15 mouse cellular contexts compared by ENCODE assay signal in genomic region chr5:103741443-103741842, GRCm38 (mm10). TPM values are rescaled to one million over a fixed set of nuclear protein-coding genes. Genes with fewer than 3 reads are reported as not detected.
DNase-seq lines count a peak whose midpoint lies in the region; ATAC-seq and TF ChIP-seq lines count a peak whose summit lies in the region.
"Had no signal": no experiment of that assay in that cellular context is flagged by ENCODE, and none has a peak within 500 bp of the region (broad histone marks: within the 10 kb centered on the region; RNA-seq: fewer than 3 reads in every experiment).

No protein-coding gene starts in this region.

- no peak overlapping the region for H3K9ac ChIP-seq in hindbrain, postnatal 0 days (replicated peaks; ENCODE audit: low read length)
- H3K9ac ChIP-seq in hindbrain, embryonic 12.5 days: no peak overlapping the region
- H3K9ac ChIP-seq: embryonic facial prominence, embryonic 13.5 days had no signal

- no peaks in the 10 kb centered on the region for H3K27me3 ChIP-seq in hindbrain, postnatal 0 days (ENCODE audit: insufficient read depth, low read length)
- no peaks in the 10 kb centered on the region for H3K27me3 ChIP-seq in hindbrain, embryonic 12.5 days

- peak; percentile 11; the same call in 1 of the 2 replicates for TF ChIP-seq CTCF in hindbrain, postnatal 0 days (IDR thresholded peaks at IDR 0.05; ENCODE audit: low read depth)

- no peak overlapping the region for H3K27ac ChIP-seq in hindbrain, postnatal 0 days
- H3K27ac ChIP-seq in hindbrain, embryonic 12.5 days: no peak overlapping the region
- H3K27ac ChIP-seq: embryonic facial prominence, embryonic 13.5 days; limb, embryonic 10.5 days had no signal

- no peaks in the 10 kb centered on the region for H3K9me3 ChIP-seq in hindbrain, postnatal 0 days (ENCODE audit: low read length)
- H3K9me3 ChIP-seq in hindbrain, embryonic 12.5 days (replicated peaks): peaks cover 4% of the 10 kb centered on the region; the same call in 1 of the 2 replicates
- H3K9me3 ChIP-seq: embryonic facial prominence, embryonic 13.5 days; limb, embryonic 10.5 days had no signal

- no peaks in the 10 kb centered on the region for H3K4me1 ChIP-seq in hindbrain, postnatal 0 days (ENCODE audit: insufficient read depth, low read length)
- H3K4me1 ChIP-seq in hindbrain, embryonic 12.5 days: no peaks in the 10 kb centered on the region

- DNase-seq in hindbrain, postnatal 0 days (ENCODE audit: low spot score): no peak
- peak; percentile 25 for DNase-seq in thymus, postnatal 0 days (ENCODE audit: low spot score)
- DNase-seq in thymus, postnatal 36 days: no peak
- DNase-seq in adipocyte (ENCODE audit: low spot score): peak; percentile 65
- peak; percentile 62 for DNase-seq in naive thymus-derived CD4-positive, alpha-beta T cell, adult 2 months (ENCODE audit: low read depth)
- no peak for DNase-seq in urinary bladder, postnatal 14 days (ENCODE audit: low spot score)
- no peak for DNase-seq in spleen, adult 18-20 months
- DNase-seq: cerebellum, postnatal 36 days; gastrocnemius, postnatal 36 days; kidney, postnatal 10 days; layer of hippocampus, postnatal 36 days had no signal

- H3K4me2 ChIP-seq in hindbrain, postnatal 0 days (ENCODE audit: low read depth, low read length): no peak overlapping the region
- H3K4me2 ChIP-seq in hindbrain, embryonic 12.5 days (replicated peaks): no peak overlapping the region
- H3K4me2 ChIP-seq: embryonic facial prominence, embryonic 13.5 days had no signal

- WGBS in hindbrain, postnatal 0 days: 59% methylated on average over 1 of the region's 1 CpGs
- 73% methylated on average over 1 of the region's 1 CpGs for WGBS in hindbrain, embryonic 12.5 days

- no peak overlapping the region for H3K4me3 ChIP-seq in hindbrain, postnatal 0 days (ENCODE audit: low read length)
- H3K4me3 ChIP-seq in hindbrain, embryonic 12.5 days: no peak overlapping the region
- H3K4me3 ChIP-seq: embryonic facial prominence, embryonic 13.5 days; limb, embryonic 10.5 days had no signal

- no peaks in the 10 kb centered on the region for H3K36me3 ChIP-seq in hindbrain, postnatal 0 days (ENCODE audit: insufficient read depth, low read length)
- H3K36me3 ChIP-seq in hindbrain, embryonic 12.5 days: no peaks in the 10 kb centered on the region
- H3K36me3 ChIP-seq: embryonic facial prominence, embryonic 13.5 days; limb, embryonic 10.5 days had no signal

- ATAC-seq in hindbrain, postnatal 0 days: no peak
- ATAC-seq in hindbrain, embryonic 12.5 days (ENCODE audit: low FRiP score): no peak
- ATAC-seq: activated CD4-positive, CD25-positive, alpha-beta regulatory T cell, adult 4 months had no signal

RNA-seq across cellular contexts. Expression of gene Aff1, which starts 49.3 kb away (rescaled TPM):
- 4.0 and 4.1 TPM in 2 replicates for total RNA-seq in hindbrain, postnatal 0 days (2014; rRNA removed)
- 1.3 and 2.6 TPM in 2 replicates for polyA plus RNA-seq in hindbrain, postnatal 0 days (2015; fragmentation: Nextera tagmentation; extraction: Ambion mirVana)
- 5.4 and 7.7 TPM in 2 replicates for polyA plus RNA-seq in hindbrain, embryonic 12.5 days (2016; fragmentation: Nextera tagmentation; extraction: Ambion mirVana)
- polyA plus RNA-seq in thymus, postnatal 0 days (2015; fragmentation: Nextera tagmentation; extraction: Ambion mirVana): 18.9 and 21.9 TPM in 2 replicates

Comparison
In these comparisons a context has a peak if more than half of its experiments do, and no peak if none do; other contexts are left out.
1. DNase-seq: peak in thymus, postnatal 0 days (single experiment), adipocyte (single experiment) and naive thymus-derived CD4-positive, alpha-beta T cell, adult 2 months (single experiment); none in hindbrain, postnatal 0 days (single experiment), thymus, postnatal 36 days (0 of 2), urinary bladder, postnatal 14 days (single experiment) and spleen, adult 18-20 months (0 of 2).